Mouse (Mus musculus): ENCODE measurements around the gene Aipl1. TPM values are rescaled to one million over a fixed set of nuclear protein-coding genes. Genes with fewer than 3 reads are reported as not detected.

The Aipl1 gene
- polyA plus RNA-seq, 1 experiment: 0.23 TPM

- 0 out of 2 replicates have a peak, but pooled peaks cover 6% of the 10 kb centered on the region for H3K9me3 ChIP-seq
- H3K36me3 ChIP-seq (replicated peaks; ENCODE audit: low read length): no peaks in the 10 kb centered on the region
- TF ChIP-seq FLI1 (IDR thresholded peaks at IDR 0.05; ENCODE audit: low read length) (no peak), GATA1 (IDR thresholded peaks at IDR 0.05; ENCODE audit: borderline replicate concordance, low read length) (no peak)
- peaks cover 29% of the 10 kb centered on the region for H3K4me1 ChIP-seq
- H3K27me3 ChIP-seq (replicated peaks): peaks cover 45% of the 10 kb centered on the region
- H3K4me3 ChIP-seq (replicated peaks): no peak overlapping the region
Measured at GRCm38 (mm10) chr11:72023581-72023980, 13.7 kb downstream of the Aipl1 start.

GRCm38 (mm10) chr11:72022827-72023226, 14.5 kb downstream of the Aipl1 start:
- Histone ChIP-seq H3K27me3 (replicated peaks) (peaks cover 44% of the 10 kb centered on the region), H3K4me3 (replicated peaks) (no peak overlapping the region), H3K4me1 (peaks cover 29% of the 10 kb centered on the region), H3K36me3 (replicated peaks; ENCODE audit: low read length) (no peaks in the 10 kb centered on the region), H3K9me3 (0 out of 2 replicates have a peak, but pooled peaks cover 6% of the 10 kb centered on the region)
- TF ChIP-seq FLI1 (IDR thresholded peaks at IDR 0.05; ENCODE audit: low read length): no peak
- TF ChIP-seq GATA1 (IDR thresholded peaks at IDR 0.05; ENCODE audit: borderline replicate concordance, low read length): no peak

- 0 out of 2 replicates have a peak, but pooled peaks cover 6% of the 10 kb centered on the region for H3K9me3 ChIP-seq
- H3K4me1 ChIP-seq: peaks cover 29% of the 10 kb centered on the region
- TF ChIP-seq FLI1 (IDR thresholded peaks at IDR 0.05; ENCODE audit: low read length) (no peak), GATA1 (IDR thresholded peaks at IDR 0.05; ENCODE audit: borderline replicate concordance, low read length) (no peak)
- H3K4me3 ChIP-seq (replicated peaks): no peak overlapping the region
- H3K27me3 ChIP-seq (replicated peaks): peaks cover 33% of the 10 kb centered on the region
- H3K36me3 ChIP-seq (replicated peaks; ENCODE audit: low read length): no peaks in the 10 kb centered on the region
Measured at GRCm38 (mm10) chr11:72021015-72021414, 16.3 kb downstream of the Aipl1 start.

GRCm38 (mm10) chr11:72017253-72017601, 20.1 kb downstream of the Aipl1 start:
- peaks cover 44% of the 10 kb centered on the region for H3K27me3 ChIP-seq (replicated peaks)

GRCm38 (mm10) chr11:72016518-72017252, 20.6 kb downstream of the Aipl1 start:
- H3K4me1 ChIP-seq: peaks cover 10% of the 10 kb centered on the region
- TF ChIP-seq FLI1 (IDR thresholded peaks at IDR 0.05; ENCODE audit: low read length) (no peak), GATA1 (IDR thresholded peaks at IDR 0.05; ENCODE audit: borderline replicate concordance, low read length) (no peak)

More at GRCm38 (mm10) chr11:72017253-72017601, 20.1 kb downstream of the Aipl1 start:
- no peak for TF ChIP-seq GATA1 (IDR thresholded peaks at IDR 0.05; ENCODE audit: borderline replicate concordance, low read length)
- no peak for TF ChIP-seq FLI1 (IDR thresholded peaks at IDR 0.05; ENCODE audit: low read length)
- Histone ChIP-seq H3K4me3 (replicated peaks) (no peak overlapping the region), H3K4me1 (peaks cover 13% of the 10 kb centered on the region), H3K36me3 (replicated peaks; ENCODE audit: low read length) (no peaks in the 10 kb centered on the region), H3K9me3 (0 out of 2 replicates have a peak, but pooled peaks cover 6% of the 10 kb centered on the region)

GRCm38 (mm10) chr11:72014674-72015073, 22.6 kb downstream of the Aipl1 start:
- no peaks in the 10 kb centered on the region for H3K9me3 ChIP-seq
- peaks cover 3% of the 10 kb centered on the region; the same call in 1 of the 2 replicates for H3K4me1 ChIP-seq

More at GRCm38 (mm10) chr11:72016518-72017252, 20.6 kb downstream of the Aipl1 start:
- Histone ChIP-seq H3K27me3 (replicated peaks) (peaks cover 47% of the 10 kb centered on the region), H3K4me3 (replicated peaks) (no peak overlapping the region), H3K36me3 (replicated peaks; ENCODE audit: low read length) (no peaks in the 10 kb centered on the region), H3K9me3 (0 out of 2 replicates have a peak, but pooled peaks cover 6% of the 10 kb centered on the region)

GRCm38 (mm10) chr11:72011955-72012354, 25.4 kb downstream of the Aipl1 start:
- H3K36me3 ChIP-seq (replicated peaks; ENCODE audit: low read length): no peaks in the 10 kb centered on the region
- no peak overlapping the region for H3K4me3 ChIP-seq (replicated peaks)
- no peaks in the 10 kb centered on the region for H3K9me3 ChIP-seq
- no peak for TF ChIP-seq GATA1 (IDR thresholded peaks at IDR 0.05; ENCODE audit: borderline replicate concordance, low read length)
- peaks cover 3% of the 10 kb centered on the region; the same call in 1 of the 2 replicates for H3K4me1 ChIP-seq
- peaks cover 51% of the 10 kb centered on the region for H3K27me3 ChIP-seq (replicated peaks)

More at GRCm38 (mm10) chr11:72014674-72015073, 22.6 kb downstream of the Aipl1 start:
- peaks cover 47% of the 10 kb centered on the region for H3K27me3 ChIP-seq (replicated peaks)
- TF ChIP-seq FLI1 (IDR thresholded peaks at IDR 0.05; ENCODE audit: low read length) (no peak), GATA1 (IDR thresholded peaks at IDR 0.05; ENCODE audit: borderline replicate concordance, low read length) (no peak)
- H3K36me3 ChIP-seq (replicated peaks; ENCODE audit: low read length): no peaks in the 10 kb centered on the region
- no peak overlapping the region for H3K4me3 ChIP-seq (replicated peaks)

GRCm38 (mm10) chr11:72010940-72011722, 26.2 kb downstream of the Aipl1 start:
- TF ChIP-seq GATA1 (IDR thresholded peaks at IDR 0.05; ENCODE audit: borderline replicate concordance, low read length) (no peak), FLI1 (IDR thresholded peaks at IDR 0.05; ENCODE audit: low read length) (no peak)
- peaks cover 3% of the 10 kb centered on the region; the same call in 1 of the 2 replicates for H3K4me1 ChIP-seq
- H3K36me3 ChIP-seq (replicated peaks; ENCODE audit: low read length): no peaks in the 10 kb centered on the region
- peaks cover 51% of the 10 kb centered on the region for H3K27me3 ChIP-seq (replicated peaks)
- H3K4me3 ChIP-seq (replicated peaks): no peak overlapping the region
- no peaks in the 10 kb centered on the region for H3K9me3 ChIP-seq

- peaks cover 49% of the 10 kb centered on the region for H3K27me3 ChIP-seq (replicated peaks)
- no peak overlapping the region for H3K4me3 ChIP-seq (replicated peaks)
- no peaks in the 10 kb centered on the region for H3K36me3 ChIP-seq (replicated peaks; ENCODE audit: low read length)
- H3K4me1 ChIP-seq: peaks cover 3% of the 10 kb centered on the region; the same call in 1 of the 2 replicates
- H3K9me3 ChIP-seq: no peaks in the 10 kb centered on the region
- no peak for TF ChIP-seq GATA1 (IDR thresholded peaks at IDR 0.05; ENCODE audit: borderline replicate concordance, low read length)
- TF ChIP-seq FLI1 (IDR thresholded peaks at IDR 0.05; ENCODE audit: low read length): no peak
Measured at GRCm38 (mm10) chr11:72010367-72010766, 26.9 kb downstream of the Aipl1 start.

Measured in megakaryocyte, embryonic 14.5 days (primary cell).